Mouse (Mus musculus): ENCODE measurements around the gene Ice2. TPM values are rescaled to one million over a fixed set of nuclear protein-coding genes. Genes with fewer than 3 reads are reported as not detected.

Ice2 gene
- polyA plus RNA-seq, 2 experiments, result 4.0 to 6.7 TPM

GRCm38 (mm10) chr9:69371046-69371724 is 26.5 kb upstream of the Ice2 start:
- Histone ChIP-seq H3K9me3 (ENCODE audit: control insufficient read depth, low read length) (no peaks in the 10 kb centered on the region), H3K4me2 (ENCODE audit: low read depth) (no peak overlapping the region), H3K4me3 (ENCODE audit: insufficient read depth in 1 of 2, low read depth in 2 of 2, low read length in 2 of 2) (no peak overlapping the region), H3K27ac (no peak overlapping the region), H3K27me3 (ENCODE audit: control insufficient read depth, insufficient read depth, low read length) (no peaks in the 10 kb centered on the region), H3K9ac (replicated peaks) (no peak overlapping the region), H3K4me1 (replicated peaks; ENCODE audit: control insufficient read depth in 2 of 2, insufficient read depth in 2 of 2, low read length in 1 of 2) (no peaks in the 10 kb centered on the region), H3K36me3 (replicated peaks; ENCODE audit: control insufficient read depth, insufficient read depth, low read depth) (no peaks in the 10 kb centered on the region)
- TF ChIP-seq CTCF (IDR thresholded peaks at IDR 0.05; ENCODE audit: low read depth), result no peak
- TF ChIP-seq EP300 (IDR thresholded peaks at IDR 0.05; ENCODE audit: low read depth), result no peak
- WGBS (ENCODE audit: insufficient replicate concordance), result 60% methylated on average over 11 of the region's 11 CpGs
- no peak for DNase-seq (ENCODE audit: low read depth in 3 of 3, low spot score in 3 of 3)
- ATAC-seq (ENCODE audit: insufficient read depth), result no peak

DNA sequence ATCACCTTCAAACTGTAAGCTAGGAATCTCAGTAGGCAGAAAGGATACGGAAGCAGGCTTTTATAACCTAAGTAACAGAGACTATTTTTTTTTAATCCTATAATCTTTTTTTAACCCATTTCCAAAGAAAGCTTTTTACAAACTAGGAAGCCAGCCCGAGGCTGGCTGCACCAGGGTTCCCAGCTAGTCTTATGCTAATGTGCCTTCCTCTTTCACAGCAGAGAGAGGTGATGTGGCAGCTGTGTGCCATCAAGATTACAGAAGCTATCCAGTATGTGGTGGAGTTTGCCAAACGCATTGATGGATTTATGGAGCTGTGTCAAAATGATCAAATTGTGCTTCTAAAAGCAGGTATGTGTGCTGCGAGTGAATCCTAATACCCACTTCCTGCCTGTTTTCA is 24.8 kb upstream of the Ice2 start:
- DNase-seq (ENCODE audit: low read depth in 3 of 3, low spot score in 3 of 3) (no peak), ATAC-seq (ENCODE audit: insufficient read depth) (no peak)
- no peaks in the 10 kb centered on the region for H3K27me3 ChIP-seq (ENCODE audit: control insufficient read depth, insufficient read depth, low read length)
- H3K4me1 ChIP-seq (replicated peaks; ENCODE audit: control insufficient read depth in 2 of 2, insufficient read depth in 2 of 2, low read length in 1 of 2), result no peaks in the 10 kb centered on the region
- H3K9me3 ChIP-seq (ENCODE audit: control insufficient read depth, low read length), result no peaks in the 10 kb centered on the region
- TF ChIP-seq EP300 (IDR thresholded peaks at IDR 0.05; ENCODE audit: low read depth) (no peak), CTCF (IDR thresholded peaks at IDR 0.05; ENCODE audit: low read depth) (no peak)
- H3K36me3 ChIP-seq (replicated peaks; ENCODE audit: control insufficient read depth, insufficient read depth, low read depth), result no peaks in the 10 kb centered on the region
- 37% methylated on average over 4 of the region's 4 CpGs for WGBS (ENCODE audit: insufficient replicate concordance)
- H3K27ac ChIP-seq, result no peak overlapping the region
- H3K4me3 ChIP-seq (ENCODE audit: insufficient read depth in 1 of 2, low read depth in 2 of 2, low read length in 2 of 2), result no peak overlapping the region
- H3K4me2 ChIP-seq (ENCODE audit: low read depth), result no peak overlapping the region
- no peak overlapping the region for H3K9ac ChIP-seq (replicated peaks)

GRCm38 (mm10) chr9:69376982-69377653 is 20.6 kb upstream of the Ice2 start:
- Histone ChIP-seq H3K4me1 (replicated peaks; ENCODE audit: control insufficient read depth in 2 of 2, insufficient read depth in 2 of 2, low read length in 1 of 2) (no peaks in the 10 kb centered on the region), H3K36me3 (replicated peaks; ENCODE audit: control insufficient read depth, insufficient read depth, low read depth) (no peaks in the 10 kb centered on the region), H3K27me3 (ENCODE audit: control insufficient read depth, insufficient read depth, low read length) (no peaks in the 10 kb centered on the region), H3K4me3 (ENCODE audit: insufficient read depth in 1 of 2, low read depth in 2 of 2, low read length in 2 of 2) (no peak overlapping the region), H3K27ac (no peak overlapping the region), H3K9me3 (ENCODE audit: control insufficient read depth, low read length) (no peaks in the 10 kb centered on the region), H3K4me2 (ENCODE audit: low read depth) (no peak overlapping the region), H3K9ac (replicated peaks) (no peak overlapping the region)
- ATAC-seq (ENCODE audit: insufficient read depth), result no peak
- no peak for DNase-seq (ENCODE audit: low read depth in 3 of 3, low spot score in 3 of 3)
- peak; percentile 24; the same call in 1 of the 2 replicates for TF ChIP-seq CTCF (IDR thresholded peaks at IDR 0.05; ENCODE audit: low read depth)
- no peak for TF ChIP-seq EP300 (IDR thresholded peaks at IDR 0.05; ENCODE audit: low read depth)
- 52% methylated on average over 4 of the region's 4 CpGs for WGBS (ENCODE audit: insufficient replicate concordance)

GRCm38 (mm10) chr9:69377654-69378045 is 20.1 kb upstream of the Ice2 start:
- H3K4me2 ChIP-seq (ENCODE audit: low read depth), result no peak overlapping the region
- DNase-seq (ENCODE audit: low read depth in 3 of 3, low spot score in 3 of 3), result no peak
- H3K4me3 ChIP-seq (ENCODE audit: insufficient read depth in 1 of 2, low read depth in 2 of 2, low read length in 2 of 2), result no peak overlapping the region
- 52% methylated on average over 3 of the region's 3 CpGs for WGBS (ENCODE audit: insufficient replicate concordance)
- H3K36me3 ChIP-seq (replicated peaks; ENCODE audit: control insufficient read depth, insufficient read depth, low read depth), result no peaks in the 10 kb centered on the region
- no peaks in the 10 kb centered on the region for H3K9me3 ChIP-seq (ENCODE audit: control insufficient read depth, low read length)
- TF ChIP-seq CTCF (IDR thresholded peaks at IDR 0.05; ENCODE audit: low read depth) (no peak), EP300 (IDR thresholded peaks at IDR 0.05; ENCODE audit: low read depth) (no peak)
- no peak overlapping the region for H3K27ac ChIP-seq
- ATAC-seq (ENCODE audit: insufficient read depth), result no peak
- no peak overlapping the region for H3K9ac ChIP-seq (replicated peaks)
- no peaks in the 10 kb centered on the region for H3K27me3 ChIP-seq (ENCODE audit: control insufficient read depth, insufficient read depth, low read length)
- no peaks in the 10 kb centered on the region for H3K4me1 ChIP-seq (replicated peaks; ENCODE audit: control insufficient read depth in 2 of 2, insufficient read depth in 2 of 2, low read length in 1 of 2)

- H3K27ac ChIP-seq, result no peak overlapping the region
- DNase-seq (ENCODE audit: low read depth in 3 of 3, low spot score in 3 of 3) (no peak), ATAC-seq (ENCODE audit: insufficient read depth) (no peak)
- no peaks in the 10 kb centered on the region for H3K36me3 ChIP-seq (replicated peaks; ENCODE audit: control insufficient read depth, insufficient read depth, low read depth)
- no peak for TF ChIP-seq EP300 (IDR thresholded peaks at IDR 0.05; ENCODE audit: low read depth)
- TF ChIP-seq CTCF (IDR thresholded peaks at IDR 0.05; ENCODE audit: low read depth), result no peak
- H3K4me3 ChIP-seq (ENCODE audit: insufficient read depth in 1 of 2, low read depth in 2 of 2, low read length in 2 of 2), result no peak overlapping the region
- H3K9ac ChIP-seq (replicated peaks), result no peak overlapping the region
- WGBS (ENCODE audit: insufficient replicate concordance), result 35% methylated on average over 1 of the region's 1 CpGs
- no peaks in the 10 kb centered on the region for H3K4me1 ChIP-seq (replicated peaks; ENCODE audit: control insufficient read depth in 2 of 2, insufficient read depth in 2 of 2, low read length in 1 of 2)
- no peaks in the 10 kb centered on the region for H3K27me3 ChIP-seq (ENCODE audit: control insufficient read depth, insufficient read depth, low read length)
- H3K4me2 ChIP-seq (ENCODE audit: low read depth), result no peak overlapping the region
- H3K9me3 ChIP-seq (ENCODE audit: control insufficient read depth, low read length), result no peaks in the 10 kb centered on the region
Observed at GRCm38 (mm10) chr9:69380546-69380945, 17.2 kb upstream of the Ice2 start.

Data from liver, embryonic 14.5 days (tissue).